Mouse (Mus musculus): ENCODE measurements around the gene Sod1.
"Not testable (repeated sequence)": the region's sequence is repeated elsewhere in the genome, so short reads cannot be mapped to it uniquely, and the experiment has no call there.

The Sod1 gene

DNA sequence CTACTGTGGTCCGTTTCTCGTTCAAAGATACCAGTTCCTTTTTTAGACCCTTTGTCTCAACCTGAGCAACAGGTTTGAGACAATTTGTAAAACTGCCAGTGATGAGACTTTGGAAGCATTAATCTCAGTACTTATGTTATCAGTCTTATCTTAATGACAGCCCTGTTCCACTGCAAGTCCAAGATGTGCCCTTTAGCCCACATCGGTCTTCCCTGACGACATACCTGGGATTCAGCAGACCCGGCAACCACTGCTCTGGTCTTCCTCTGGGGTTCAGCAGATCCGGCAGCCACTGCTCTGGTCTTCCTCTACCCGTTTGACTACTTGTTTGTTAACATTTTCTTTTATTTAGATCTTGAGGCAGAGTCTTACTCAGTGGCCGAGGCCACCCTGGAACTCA lies 8.8 kb upstream of the Sod1 start:
- DNase-seq (ENCODE audit: low spot score) = no peak

- no peak for DNase-seq (ENCODE audit: low spot score)
Measured at GRCm38 (mm10) chr16:90213477-90214339, 6.8 kb upstream of the Sod1 start.

DNA sequence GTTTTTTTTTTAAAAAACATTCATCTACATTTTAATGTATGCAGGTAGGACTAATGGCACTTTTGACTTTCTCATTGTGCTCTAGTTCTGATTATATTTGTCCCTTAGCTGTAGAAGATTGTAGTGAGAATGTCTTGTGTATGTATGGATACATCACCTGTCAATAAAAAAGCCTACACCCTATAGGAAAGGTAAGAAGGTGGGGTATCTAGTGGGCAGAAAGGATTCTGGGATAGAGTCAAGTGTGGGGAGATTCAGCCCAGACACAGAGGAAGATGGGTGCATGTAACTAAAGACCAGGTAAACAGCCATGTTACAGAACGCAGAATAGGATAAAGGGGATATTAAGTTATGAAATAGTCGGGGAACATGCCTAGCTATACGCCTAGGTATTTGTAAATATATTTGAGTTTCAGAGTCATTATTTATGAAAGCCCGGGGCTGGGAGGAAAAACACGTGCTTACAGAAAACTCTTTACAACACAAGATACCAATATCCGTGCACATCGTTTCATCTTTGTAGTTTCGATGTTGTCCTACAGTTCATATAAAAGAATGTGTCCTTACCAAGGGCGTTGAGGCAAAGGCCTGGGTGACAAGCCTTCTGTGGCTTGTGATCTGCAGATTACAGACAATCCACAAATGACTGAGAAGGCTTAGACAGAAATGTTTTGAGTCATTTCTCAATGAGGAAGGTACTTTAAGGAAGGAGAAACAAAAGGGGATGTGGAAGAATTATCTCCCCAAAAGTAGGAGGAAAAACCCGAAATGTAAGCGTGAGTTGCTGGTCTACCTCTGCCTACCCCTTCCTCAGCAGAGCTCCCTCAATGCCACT lies 5.6 kb upstream of the Sod1 start:
- no peak for DNase-seq (ENCODE audit: low spot score)

DNA sequence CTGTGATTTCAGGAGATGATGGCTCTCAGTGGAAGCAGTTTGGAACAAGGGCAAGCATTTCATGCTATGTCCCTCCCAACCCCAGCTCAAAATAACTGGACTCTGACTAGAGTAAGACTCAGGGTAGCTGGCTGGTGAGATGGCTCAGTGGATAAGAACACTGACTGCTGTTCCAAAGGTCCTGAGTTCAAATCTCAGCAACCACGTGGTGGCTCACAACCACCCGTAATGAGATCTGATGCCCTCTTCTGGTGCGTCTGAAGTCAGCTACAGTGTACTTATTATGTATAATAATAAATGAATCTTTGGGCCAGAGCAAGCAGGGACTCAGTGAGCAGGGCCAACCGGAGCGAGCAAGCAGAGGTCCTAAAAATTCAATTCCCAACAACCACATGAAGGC lies 4.7 kb upstream of the Sod1 start:
- not testable (repeated sequence) for DNase-seq (ENCODE audit: low spot score)

GRCm38 (mm10) chr16:90216414-90216813 lies 4.1 kb upstream of the Sod1 start:
- no peak for DNase-seq (ENCODE audit: low spot score)

DNA sequence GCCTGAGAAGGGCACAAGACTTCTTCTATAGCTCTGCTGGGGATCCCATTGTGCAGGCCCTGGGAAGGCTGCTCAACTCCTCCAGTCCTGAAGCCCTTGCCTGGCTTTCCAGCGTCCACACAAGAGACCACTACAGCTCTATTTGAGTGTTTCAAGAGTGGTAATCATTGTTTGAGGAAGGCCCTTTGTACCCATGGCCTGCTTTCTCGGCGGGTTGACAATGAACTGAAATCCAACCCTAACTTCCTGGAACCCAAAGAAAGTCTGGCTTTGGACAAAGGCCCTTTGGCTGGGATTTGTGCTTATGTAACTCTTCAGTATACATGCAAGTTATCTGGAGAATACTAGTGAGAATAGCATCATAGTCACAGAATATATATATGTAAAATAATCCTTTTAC lies 3.2 kb upstream of the Sod1 start:
- no peak for DNase-seq (ENCODE audit: low spot score)

GRCm38 (mm10) chr16:90217926-90218325 lies 2.6 kb upstream of the Sod1 start:
- DNase-seq (ENCODE audit: low spot score) = no peak

GRCm38 (mm10) chr16:90219445-90219844 lies 1.1 kb upstream of the Sod1 start:
- DNase-seq (ENCODE audit: low spot score) = not testable (repeated sequence)

DNA sequence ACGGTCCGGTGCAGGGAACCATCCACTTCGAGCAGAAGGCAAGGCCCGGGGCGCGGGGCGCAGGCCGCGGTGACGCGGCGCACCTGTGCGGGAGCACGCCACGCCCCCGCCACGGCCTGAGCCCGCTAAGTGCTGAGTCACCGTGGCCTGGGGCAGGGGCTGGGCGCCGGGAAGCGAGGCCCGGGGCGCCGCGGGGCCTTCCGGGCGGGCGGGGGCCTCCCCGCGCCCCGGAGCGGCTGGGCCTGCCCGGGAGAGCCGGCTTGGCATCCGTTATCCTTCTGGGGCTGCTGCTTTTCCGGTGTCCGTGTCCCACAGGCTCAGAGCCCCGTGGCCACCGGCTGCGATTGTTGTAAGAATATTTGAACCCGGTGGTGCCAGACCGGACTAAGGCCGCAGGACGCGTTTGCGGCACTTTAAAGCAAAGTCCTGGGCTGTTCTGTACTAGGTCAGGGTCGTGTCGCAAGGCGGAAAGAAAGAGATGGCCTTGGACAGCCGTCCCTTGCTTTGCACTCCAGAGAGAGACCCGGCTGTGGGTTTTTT lies 408 bp downstream of the Sod1 start:
- DNase-seq (ENCODE audit: low spot score) = no peak

DNA sequence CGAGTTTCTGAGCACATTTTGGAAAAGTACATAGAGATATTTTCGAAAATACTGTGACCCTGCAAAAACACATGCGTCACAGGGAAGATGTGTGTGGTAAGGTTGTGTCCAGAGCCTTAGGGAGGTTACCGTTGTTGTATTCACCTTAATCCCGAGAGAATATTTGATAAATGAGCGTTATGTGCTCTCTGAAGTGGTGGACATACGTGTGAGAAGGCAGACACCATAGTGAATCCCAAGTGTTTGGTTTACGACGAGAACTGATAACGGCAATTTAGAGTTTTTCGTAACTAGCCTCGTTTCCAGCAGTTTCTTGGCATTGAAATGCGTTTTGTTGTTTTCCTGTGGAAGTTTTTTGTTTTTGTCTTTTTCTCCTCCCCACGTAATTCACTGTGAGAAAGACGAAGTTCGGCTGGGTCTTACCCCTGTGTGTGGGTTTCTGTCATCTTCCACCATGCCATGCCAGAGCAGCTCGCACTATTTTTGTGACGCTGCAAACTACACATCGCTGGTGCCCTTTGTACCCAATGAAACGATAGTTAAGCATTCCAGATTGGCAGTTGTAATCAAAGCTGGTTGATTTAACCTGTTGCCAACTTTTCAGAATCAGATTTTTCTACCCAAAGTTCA lies 1.0 kb downstream of the Sod1 start:
- DNase-seq (ENCODE audit: low spot score) = no peak

DNA sequence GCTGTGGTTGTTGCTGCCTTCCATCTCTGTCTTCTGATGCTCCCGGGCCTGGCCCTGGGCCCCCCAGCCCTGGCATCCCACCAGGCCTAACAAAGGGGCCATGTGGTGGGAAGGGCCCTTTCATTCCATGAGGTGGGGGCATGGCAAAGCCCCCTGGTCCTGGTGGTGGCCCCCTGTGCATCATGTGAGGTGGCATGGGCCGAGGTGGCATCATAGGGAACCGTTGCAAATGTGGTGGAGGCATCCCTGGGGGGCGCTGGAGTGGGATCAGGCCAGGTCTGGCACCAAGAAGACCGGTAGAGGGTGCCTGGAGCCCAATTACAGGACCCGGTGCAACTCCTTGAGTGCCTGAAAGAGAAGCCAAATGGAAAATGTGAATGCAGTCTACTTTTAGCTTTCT lies 9.3 kb downstream of the Sod1 start:
- DNase-seq (ENCODE audit: low spot score) = no peak

DNA sequence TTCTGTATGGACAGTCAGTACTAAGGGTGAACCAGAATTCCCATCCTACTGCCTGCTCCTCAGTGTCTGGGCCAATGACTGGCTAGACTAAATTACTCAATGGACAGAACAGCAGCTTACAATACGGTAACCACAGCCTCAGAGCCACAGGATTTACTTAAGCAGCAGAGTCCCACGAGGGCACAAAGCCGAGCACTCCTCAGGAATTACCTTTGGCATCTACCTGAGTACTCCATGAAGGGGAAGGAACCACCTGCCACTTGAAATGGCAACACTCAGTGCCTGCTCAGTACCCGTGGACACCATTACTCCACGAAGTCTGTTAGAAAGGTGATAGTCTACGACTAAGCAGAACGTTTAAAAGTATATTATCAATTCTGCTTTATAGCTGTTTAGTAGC lies 10.7 kb downstream of the Sod1 start:
- no peak for DNase-seq (ENCODE audit: low spot score)

DNA sequence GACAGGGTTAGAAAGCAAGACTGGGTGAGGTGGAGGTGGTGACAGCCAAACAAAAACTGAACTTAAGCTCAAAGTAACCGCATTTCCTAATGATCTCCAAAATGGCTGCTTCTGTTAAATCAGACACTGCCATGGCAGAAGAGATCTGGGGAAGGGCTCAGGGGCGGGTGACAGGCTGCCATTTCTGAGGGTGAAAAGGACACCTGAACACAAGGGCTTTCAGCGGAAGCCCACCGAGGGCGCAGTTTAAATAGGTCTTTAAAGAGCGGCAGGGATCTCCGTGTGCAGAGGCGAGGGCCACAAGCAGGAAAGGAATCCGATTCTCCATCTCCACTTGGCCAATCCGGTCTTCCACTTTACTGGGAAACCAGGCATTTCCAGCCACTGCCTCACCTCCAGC lies 13.1 kb downstream of the Sod1 start:
- DNase-seq (ENCODE audit: low spot score) = no peak

- DNase-seq (ENCODE audit: low spot score) = no peak
Measured at GRCm38 (mm10) chr16:90234617-90235016, 14.1 kb downstream of the Sod1 start.

DNA sequence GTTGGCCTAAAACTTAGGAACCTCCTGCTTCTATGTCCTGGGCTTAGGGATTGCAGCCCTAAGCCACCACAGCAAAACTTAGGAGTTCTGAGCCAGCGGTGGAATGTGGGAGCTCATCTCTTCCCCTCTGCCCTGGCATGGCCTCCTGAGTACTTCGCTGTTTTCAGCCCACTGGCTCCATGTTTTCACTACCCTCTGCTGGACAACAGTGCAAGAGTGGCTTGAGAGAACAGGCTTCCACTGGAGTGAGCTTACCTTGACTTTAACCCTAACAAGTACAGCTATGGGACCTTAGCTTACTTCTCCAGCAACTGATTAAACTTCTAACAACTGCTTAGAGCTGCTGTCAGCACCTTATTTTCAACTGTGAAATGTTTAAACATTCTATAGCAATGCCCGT lies 14.6 kb downstream of the Sod1 start:
- DNase-seq (ENCODE audit: low spot score) = no peak

- no peak for DNase-seq (ENCODE audit: low spot score)
Measured at GRCm38 (mm10) chr16:90239128-90239746, 18.7 kb downstream of the Sod1 start.

GRCm38 (mm10) chr16:90241875-90242274 lies 21.3 kb downstream of the Sod1 start:
- DNase-seq (ENCODE audit: low spot score) = no peak

- no peak for DNase-seq (ENCODE audit: low spot score)
Measured at GRCm38 (mm10) chr16:90242426-90243304, 22.1 kb downstream of the Sod1 start.

DNA sequence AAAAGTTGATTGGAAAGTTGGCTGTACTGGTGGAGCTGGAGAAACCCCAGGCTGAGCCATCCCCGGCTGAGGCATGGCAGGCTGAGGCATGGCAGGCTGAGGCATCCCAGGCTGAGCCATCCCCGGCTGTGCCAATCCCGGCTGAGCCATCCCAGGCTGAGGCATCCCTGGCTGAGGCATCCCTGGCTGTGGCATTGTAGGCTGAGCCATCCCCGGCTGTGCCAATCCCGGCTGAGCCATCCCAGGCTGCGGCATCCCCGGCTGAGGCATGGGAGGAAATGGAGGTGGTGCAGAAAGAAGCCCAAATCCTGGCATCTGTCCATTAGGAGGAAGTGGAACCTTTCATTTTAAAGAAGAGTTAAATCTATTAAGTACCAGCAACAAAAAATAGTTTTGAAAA lies 29.5 kb downstream of the Sod1 start:
- no peak for DNase-seq (ENCODE audit: low spot score)

DNA sequence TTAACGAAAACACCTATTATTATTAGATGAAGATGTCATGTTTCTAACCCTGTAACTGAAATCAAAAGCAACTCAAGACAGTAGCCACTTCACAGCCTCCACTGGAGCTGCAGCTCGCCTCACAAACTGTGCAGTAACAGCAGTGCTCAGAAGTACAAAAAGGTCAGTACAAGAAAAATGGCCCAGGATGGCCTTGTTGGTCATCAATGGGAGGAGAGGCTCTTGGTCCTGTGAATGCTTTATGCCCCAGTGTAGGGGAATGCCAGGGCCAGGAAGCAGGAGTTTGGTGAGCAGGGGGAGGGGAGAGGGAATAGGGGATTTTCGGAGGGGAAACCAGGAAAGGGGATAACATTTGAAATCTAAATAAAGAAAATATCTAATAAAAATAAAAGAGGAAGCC lies 30.7 kb downstream of the Sod1 start:
- DNase-seq (ENCODE audit: low spot score) = not testable (repeated sequence)

DNA sequence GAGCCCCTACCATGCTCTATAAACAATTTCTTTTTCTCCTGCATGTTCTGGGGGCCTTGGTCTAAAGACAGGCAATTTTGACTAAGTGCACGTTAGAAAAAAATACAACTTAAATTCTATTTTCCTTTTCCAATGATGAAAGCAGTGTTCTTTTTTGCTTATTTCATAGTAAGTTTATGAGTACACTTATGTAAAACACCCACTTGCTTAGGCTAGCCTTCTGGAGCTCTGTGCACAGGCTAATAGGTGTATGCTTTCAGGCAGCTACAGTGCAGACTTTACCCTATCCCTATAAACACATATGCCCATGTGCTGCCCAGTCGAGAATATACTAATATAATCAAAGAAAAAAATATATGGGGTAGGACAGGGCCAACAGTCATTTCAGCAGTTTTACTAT lies 32.0 kb downstream of the Sod1 start:
- DNase-seq (ENCODE audit: low spot score) = no peak
